Mouse (Mus musculus) heart, postnatal 0 days (tissue): ENCODE data around the gene Vmn1r100.
"Not testable (repeated sequence)": the region's sequence is repeated elsewhere in the genome, so short reads cannot be mapped to it uniquely, and the experiment has no call there.

Source experiments
- CTCF ChIP-seq: IDR thresholded peaks from 2 replicates; pipeline ENCODE4 v1.5.1; 2016; ENCODE audit warnings: antibody characterized with exemption, control low read depth, low read depth
- EP300 ChIP-seq: IDR thresholded peaks from 2 replicates; pipeline ENCODE4 v1.6.1; 2016; ENCODE audit warnings: antibody characterized with exemption, low read depth

GRCm38 (mm10) chr7:20375310-20375709, 42.4 kb upstream of the Vmn1r100 start, which contains the start of gene Gm5728:
- not testable (repeated sequence) for TF ChIP-seq EP300, CTCF
